Mouse (Mus musculus): ENCODE results near the gene Clpsl2. TPM values are rescaled to one million over a fixed set of nuclear protein-coding genes. Genes with fewer than 3 reads are reported as not detected.

Clpsl2 gene
- polyA plus RNA-seq, 1 experiment, result not detected

GRCm38 (mm10) chr17:28527184-28528042 lies 21.8 kb upstream of the Clpsl2 start:
- H3K4me3 ChIP-seq (replicated peaks), result peak overlapping the region; percentile 83
- TF ChIP-seq FLI1 (IDR thresholded peaks at IDR 0.05; ENCODE audit: low read length) (no peak), GATA1 (IDR thresholded peaks at IDR 0.05; ENCODE audit: borderline replicate concordance, low read length) (no peak)

GRCm38 (mm10) chr17:28528043-28528351 lies 21.2 kb upstream of the Clpsl2 start:
- Histone ChIP-seq H3K4me1 (peaks cover 51% of the 10 kb centered on the region), H3K4me3 (replicated peaks) (peak overlapping the region; percentile 83), H3K36me3 (replicated peaks; ENCODE audit: low read length) (no peaks in the 10 kb centered on the region), H3K9me3 (peaks cover 3% of the 10 kb centered on the region), H3K27me3 (replicated peaks) (peaks cover 36% of the 10 kb centered on the region)
- TF ChIP-seq FLI1 (IDR thresholded peaks at IDR 0.05; ENCODE audit: low read length) (no peak), GATA1 (IDR thresholded peaks at IDR 0.05; ENCODE audit: borderline replicate concordance, low read length) (no peak)

More at GRCm38 (mm10) chr17:28527184-28528042, 21.8 kb upstream of the Clpsl2 start:
- no peaks in the 10 kb centered on the region for H3K36me3 ChIP-seq (replicated peaks; ENCODE audit: low read length)
- peaks cover 3% of the 10 kb centered on the region for H3K9me3 ChIP-seq
- H3K4me1 ChIP-seq, result peaks cover 57% of the 10 kb centered on the region
- H3K27me3 ChIP-seq (replicated peaks), result peaks cover 37% of the 10 kb centered on the region

GRCm38 (mm10) chr17:28529116-28529515 lies 20.1 kb upstream of the Clpsl2 start:
- Histone ChIP-seq H3K4me1 (peaks cover 40% of the 10 kb centered on the region), H3K36me3 (replicated peaks; ENCODE audit: low read length) (no peaks in the 10 kb centered on the region)
- TF ChIP-seq FLI1 (IDR thresholded peaks at IDR 0.05; ENCODE audit: low read length) (no peak), GATA1 (IDR thresholded peaks at IDR 0.05; ENCODE audit: borderline replicate concordance, low read length) (no peak)

GRCm38 (mm10) chr17:28530506-28530905 lies 18.7 kb upstream of the Clpsl2 start, which contains the start of gene Armc12:
TSS of gene Armc12 (plus strand) at chr17:28530806.
- Histone ChIP-seq H3K9me3 (peaks cover 3% of the 10 kb centered on the region), H3K36me3 (replicated peaks; ENCODE audit: low read length) (no peaks in the 10 kb centered on the region), H3K4me1 (peaks cover 28% of the 10 kb centered on the region), H3K4me3 (replicated peaks) (no peak within 1 kb of the TSS), H3K27me3 (replicated peaks) (peaks cover 33% of the 10 kb centered on the region)
- no peak for TF ChIP-seq FLI1 (IDR thresholded peaks at IDR 0.05; ENCODE audit: low read length)
- no peak for TF ChIP-seq GATA1 (IDR thresholded peaks at IDR 0.05; ENCODE audit: borderline replicate concordance, low read length)

More at GRCm38 (mm10) chr17:28529116-28529515, 20.1 kb upstream of the Clpsl2 start:
- Histone ChIP-seq H3K27me3 (replicated peaks) (peaks cover 35% of the 10 kb centered on the region), H3K4me3 (replicated peaks) (no peak overlapping the region), H3K9me3 (peaks cover 3% of the 10 kb centered on the region)

GRCm38 (mm10) chr17:28531946-28532345 lies 17.3 kb upstream of the Clpsl2 start:
- Histone ChIP-seq H3K4me3 (replicated peaks) (no peak overlapping the region), H3K27me3 (replicated peaks) (peaks cover 37% of the 10 kb centered on the region), H3K9me3 (peaks cover 3% of the 10 kb centered on the region), H3K4me1 (peaks cover 24% of the 10 kb centered on the region), H3K36me3 (replicated peaks; ENCODE audit: low read length) (no peaks in the 10 kb centered on the region)
- TF ChIP-seq GATA1 (IDR thresholded peaks at IDR 0.05; ENCODE audit: borderline replicate concordance, low read length) (no peak), FLI1 (IDR thresholded peaks at IDR 0.05; ENCODE audit: low read length) (no peak)

GRCm38 (mm10) chr17:28532557-28532956 lies 16.7 kb upstream of the Clpsl2 start:
- no peak for TF ChIP-seq GATA1 (IDR thresholded peaks at IDR 0.05; ENCODE audit: borderline replicate concordance, low read length)
- no peak for TF ChIP-seq FLI1 (IDR thresholded peaks at IDR 0.05; ENCODE audit: low read length)
- no peak overlapping the region for H3K4me3 ChIP-seq (replicated peaks)
- peaks cover 9% of the 10 kb centered on the region for H3K9me3 ChIP-seq
- peaks cover 43% of the 10 kb centered on the region for H3K27me3 ChIP-seq (replicated peaks)
- no peaks in the 10 kb centered on the region for H3K36me3 ChIP-seq (replicated peaks; ENCODE audit: low read length)
- H3K4me1 ChIP-seq, result peaks cover 18% of the 10 kb centered on the region

- peak overlapping the region; percentile 14 for H3K4me3 ChIP-seq (replicated peaks)
- no peaks in the 10 kb centered on the region for H3K36me3 ChIP-seq (replicated peaks; ENCODE audit: low read length)
- peaks cover 15% of the 10 kb centered on the region for H3K9me3 ChIP-seq
- no peak for TF ChIP-seq FLI1 (IDR thresholded peaks at IDR 0.05; ENCODE audit: low read length)
- TF ChIP-seq GATA1 (IDR thresholded peaks at IDR 0.05; ENCODE audit: borderline replicate concordance, low read length), result no peak
- H3K4me1 ChIP-seq, result peaks cover 10% of the 10 kb centered on the region
- peaks cover 48% of the 10 kb centered on the region for H3K27me3 ChIP-seq (replicated peaks)
Measured at GRCm38 (mm10) chr17:28533327-28533726, 15.9 kb upstream of the Clpsl2 start.

- Histone ChIP-seq H3K4me3 (replicated peaks) (no peak overlapping the region), H3K36me3 (replicated peaks; ENCODE audit: low read length) (no peaks in the 10 kb centered on the region), H3K4me1 (no peaks in the 10 kb centered on the region; the same call in 1 of the 2 replicates), H3K9me3 (peaks cover 51% of the 10 kb centered on the region), H3K27me3 (replicated peaks) (peaks cover 31% of the 10 kb centered on the region)
- TF ChIP-seq GATA1 (IDR thresholded peaks at IDR 0.05; ENCODE audit: borderline replicate concordance, low read length) (no peak), FLI1 (IDR thresholded peaks at IDR 0.05; ENCODE audit: low read length) (no peak)
Measured at GRCm38 (mm10) chr17:28537881-28538280, 11.3 kb upstream of the Clpsl2 start.

- no peaks in the 10 kb centered on the region for H3K4me1 ChIP-seq
- peaks cover 12% of the 10 kb centered on the region for H3K9me3 ChIP-seq
- TF ChIP-seq GATA1 (IDR thresholded peaks at IDR 0.05; ENCODE audit: borderline replicate concordance, low read length) (no peak), FLI1 (IDR thresholded peaks at IDR 0.05; ENCODE audit: low read length) (no peak)
- H3K4me3 ChIP-seq (replicated peaks), result no peak overlapping the region
- H3K36me3 ChIP-seq (replicated peaks; ENCODE audit: low read length), result no peaks in the 10 kb centered on the region
- peaks cover 46% of the 10 kb centered on the region for H3K27me3 ChIP-seq (replicated peaks)
Measured at GRCm38 (mm10) chr17:28546925-28547324, 2.3 kb upstream of the Clpsl2 start.

- peaks cover 4% of the 10 kb centered on the region; the same call in 1 of the 2 replicates for H3K9me3 ChIP-seq
- peaks cover 52% of the 10 kb centered on the region for H3K27me3 ChIP-seq (replicated peaks)
- TF ChIP-seq FLI1 (IDR thresholded peaks at IDR 0.05; ENCODE audit: low read length), result no peak
- no peaks in the 10 kb centered on the region for H3K36me3 ChIP-seq (replicated peaks; ENCODE audit: low read length)
- H3K4me1 ChIP-seq, result peaks cover 9% of the 10 kb centered on the region
- H3K4me3 ChIP-seq (replicated peaks), result no peak overlapping the region
Measured at GRCm38 (mm10) chr17:28548550-28548949, 661 bp upstream of the Clpsl2 start.
